Mouse (Mus musculus): Measurements from ENCODE around the gene Phactr2. TPM values are rescaled to one million over a fixed set of nuclear protein-coding genes. Genes with fewer than 3 reads are reported as not detected.

Phactr2 gene
- polyA plus RNA-seq, 1 experiment from 2014 or later, result 7.2 TPM

DNA sequence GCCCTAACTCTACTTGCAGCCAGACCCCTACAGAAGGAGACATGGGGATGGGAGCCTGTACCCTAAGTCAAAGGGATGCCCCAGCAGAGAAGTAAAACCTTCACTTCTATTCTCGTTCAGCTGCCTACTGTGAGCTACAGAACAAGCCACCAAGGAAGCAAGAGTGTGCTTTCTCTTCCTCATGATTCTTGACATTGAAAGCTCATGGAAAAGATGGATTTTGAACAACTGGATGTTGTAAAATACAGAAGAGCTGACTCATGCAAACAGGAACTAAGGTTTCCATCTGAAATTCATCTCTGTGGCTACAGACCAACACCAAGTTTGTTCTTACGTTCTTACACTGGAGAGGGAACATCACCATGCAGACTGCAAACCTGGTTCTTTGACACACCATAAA, 179.3 kb downstream of the Phactr2 start:
- no peak for DNase-seq (ENCODE audit: low spot score)
- no peak for ATAC-seq
- no peaks in the 10 kb centered on the region for H3K27me3 ChIP-seq (replicated peaks; ENCODE audit: control insufficient read depth, insufficient read depth, low read length)
- H3K4me2 ChIP-seq (ENCODE audit: low read length), result no peak overlapping the region
- WGBS, result 96% methylated on average over 2 of the region's 2 CpGs
- no peaks in the 10 kb centered on the region for H3K36me3 ChIP-seq (ENCODE audit: control insufficient read depth, insufficient read depth, low read length)
- no peaks in the 10 kb centered on the region for H3K9me3 ChIP-seq (replicated peaks; ENCODE audit: control insufficient read depth, low read length)
- no peak overlapping the region for H3K4me3 ChIP-seq (ENCODE audit: low read depth, low read length)
- no peaks in the 10 kb centered on the region for H3K4me1 ChIP-seq (ENCODE audit: control insufficient read depth, insufficient read depth, low read length)
- H3K9ac ChIP-seq (ENCODE audit: low read length), result no peak overlapping the region
- no peak overlapping the region for H3K27ac ChIP-seq (ENCODE audit: low read depth, low read length)

DNA sequence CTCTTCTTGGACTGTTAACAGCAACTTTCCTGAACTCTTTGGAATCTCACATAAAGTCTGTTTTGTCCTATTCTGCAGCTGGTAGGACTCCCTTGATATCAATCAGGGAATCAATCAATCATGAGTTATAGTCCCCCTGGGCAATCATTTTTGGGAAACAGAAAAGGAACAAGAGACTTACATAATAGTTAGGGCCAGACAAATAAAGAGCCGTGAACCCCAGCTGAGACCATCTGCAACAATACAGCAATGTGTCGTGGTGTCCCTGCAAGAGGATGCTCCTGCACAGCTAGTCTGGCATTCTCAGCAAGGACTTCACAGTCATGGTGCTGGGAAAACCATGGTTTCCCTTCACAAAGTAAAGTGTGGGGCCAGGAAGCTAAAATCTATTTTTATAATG, 182.2 kb downstream of the Phactr2 start:
- DNase-seq (ENCODE audit: low spot score) (no peak), ATAC-seq (no peak)
- no peak overlapping the region for H3K9ac ChIP-seq (ENCODE audit: low read length)
- no peaks in the 10 kb centered on the region for H3K4me1 ChIP-seq (ENCODE audit: control insufficient read depth, insufficient read depth, low read length)
- WGBS, result 46% methylated on average over 2 of the region's 2 CpGs
- no peak overlapping the region for H3K27ac ChIP-seq (ENCODE audit: low read depth, low read length)
- H3K4me2 ChIP-seq (ENCODE audit: low read length), result no peak overlapping the region
- no peak overlapping the region for H3K4me3 ChIP-seq (ENCODE audit: low read depth, low read length)
- no peaks in the 10 kb centered on the region for H3K9me3 ChIP-seq (replicated peaks; ENCODE audit: control insufficient read depth, low read length)
- no peaks in the 10 kb centered on the region for H3K36me3 ChIP-seq (ENCODE audit: control insufficient read depth, insufficient read depth, low read length)
- no peaks in the 10 kb centered on the region for H3K27me3 ChIP-seq (replicated peaks; ENCODE audit: control insufficient read depth, insufficient read depth, low read length)

DNA sequence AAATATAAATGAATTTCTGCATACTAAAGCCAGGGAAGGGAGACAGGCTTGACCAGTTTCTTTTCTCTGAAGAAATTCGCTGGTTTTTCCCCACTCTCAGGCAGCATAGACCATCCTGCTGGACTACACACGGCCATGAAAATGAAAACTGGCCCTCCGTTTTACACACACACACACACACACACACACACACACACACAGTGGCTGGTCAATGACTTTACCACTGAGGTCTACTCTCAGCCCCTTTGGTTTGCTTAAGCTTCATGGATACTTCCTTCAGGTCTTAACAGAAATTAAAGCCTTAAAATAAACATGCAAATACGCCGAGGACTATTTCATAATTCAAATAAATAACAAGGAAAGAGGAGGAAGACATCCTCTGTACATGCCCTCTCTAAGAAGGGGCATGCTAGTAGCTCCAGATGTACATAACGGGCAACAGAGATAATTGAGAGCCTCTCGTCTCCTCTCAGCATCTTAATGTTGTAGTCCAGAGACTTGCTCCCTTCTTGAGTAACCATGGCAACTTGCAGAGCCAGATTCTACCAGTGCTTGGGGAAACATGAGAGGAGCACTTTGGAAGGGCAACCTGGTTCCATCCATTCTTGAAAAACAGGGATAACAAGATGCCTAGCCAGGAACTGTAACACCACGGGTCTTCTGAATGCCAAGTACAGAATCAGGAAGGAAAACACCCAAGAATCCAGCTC, 184.8 kb downstream of the Phactr2 start:
- no peak overlapping the region for H3K4me2 ChIP-seq (ENCODE audit: low read length)
- H3K9me3 ChIP-seq (replicated peaks; ENCODE audit: control insufficient read depth, low read length), result no peaks in the 10 kb centered on the region
- ATAC-seq, result no peak; the same call in 1 of the 2 replicates
- H3K27me3 ChIP-seq (replicated peaks; ENCODE audit: control insufficient read depth, insufficient read depth, low read length), result no peaks in the 10 kb centered on the region
- no peak overlapping the region for H3K4me3 ChIP-seq (ENCODE audit: low read depth, low read length)
- H3K36me3 ChIP-seq (ENCODE audit: control insufficient read depth, insufficient read depth, low read length), result no peaks in the 10 kb centered on the region
- no peak overlapping the region for H3K27ac ChIP-seq (ENCODE audit: low read depth, low read length)
- DNase-seq (ENCODE audit: low spot score), result no peak
- WGBS, result 78% methylated on average over 8 of the region's 8 CpGs
- H3K9ac ChIP-seq (ENCODE audit: low read length), result no peak overlapping the region
- H3K4me1 ChIP-seq (ENCODE audit: control insufficient read depth, insufficient read depth, low read length), result 0 out of 2 replicates have a peak, but pooled peaks cover 2% of the 10 kb centered on the region

DNA sequence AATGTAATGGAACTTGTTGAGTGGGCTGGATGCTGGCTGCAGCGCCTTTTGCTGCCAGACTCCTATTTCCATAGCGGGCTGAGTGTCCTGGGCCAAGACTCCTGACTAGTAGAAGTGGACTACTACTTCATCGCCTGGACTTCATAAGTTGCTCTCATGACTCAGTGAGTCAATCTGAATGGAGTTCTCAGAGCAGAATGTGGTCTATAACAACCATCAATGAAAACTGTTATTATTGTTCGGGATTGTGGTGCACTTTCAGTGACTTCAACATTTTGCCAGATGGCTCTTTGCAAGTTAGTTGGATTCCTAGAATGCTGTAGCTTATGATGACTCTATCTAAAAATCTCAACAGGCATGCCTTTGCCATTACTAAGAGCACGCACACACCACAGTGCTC, 185.9 kb downstream of the Phactr2 start:
- no peaks in the 10 kb centered on the region for H3K27me3 ChIP-seq (replicated peaks; ENCODE audit: control insufficient read depth, insufficient read depth, low read length)
- no peaks in the 10 kb centered on the region for H3K9me3 ChIP-seq (replicated peaks; ENCODE audit: control insufficient read depth, low read length)
- H3K4me2 ChIP-seq (ENCODE audit: low read length), result no peak overlapping the region
- ATAC-seq (no peak), DNase-seq (ENCODE audit: low spot score) (no peak)
- no peak overlapping the region for H3K4me3 ChIP-seq (ENCODE audit: low read depth, low read length)
- 93% methylated on average over 5 of the region's 5 CpGs for WGBS
- no peaks in the 10 kb centered on the region for H3K36me3 ChIP-seq (ENCODE audit: control insufficient read depth, insufficient read depth, low read length)
- H3K4me1 ChIP-seq (ENCODE audit: control insufficient read depth, insufficient read depth, low read length), result 0 out of 2 replicates have a peak, but pooled peaks cover 2% of the 10 kb centered on the region
- H3K27ac ChIP-seq (ENCODE audit: low read depth, low read length), result no peak overlapping the region
- H3K9ac ChIP-seq (ENCODE audit: low read length), result no peak overlapping the region

DNA sequence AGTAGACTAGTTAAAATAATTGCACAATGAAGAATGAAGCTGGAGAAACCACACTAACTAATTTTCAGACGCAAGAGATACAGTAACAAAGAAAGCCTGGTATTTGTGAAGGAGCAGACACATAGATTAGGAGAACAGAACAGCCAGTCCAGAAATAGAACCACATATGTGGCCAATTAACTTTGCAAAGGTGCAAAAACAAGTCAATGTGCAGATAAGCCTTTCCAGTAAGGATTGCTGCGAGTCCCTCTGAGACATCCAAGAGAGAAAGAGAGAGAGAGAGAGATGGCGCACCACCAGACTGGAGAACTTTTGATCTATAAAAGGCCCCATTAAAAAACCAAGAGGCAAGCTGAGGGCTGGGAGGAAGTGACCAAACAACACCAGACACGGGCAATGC, 190.8 kb downstream of the Phactr2 start:
- H3K4me2 ChIP-seq (ENCODE audit: low read length), result no peak overlapping the region
- H3K27me3 ChIP-seq (replicated peaks; ENCODE audit: control insufficient read depth, insufficient read depth, low read length), result no peaks in the 10 kb centered on the region
- H3K4me3 ChIP-seq (ENCODE audit: low read depth, low read length), result no peak overlapping the region
- H3K9me3 ChIP-seq (replicated peaks; ENCODE audit: control insufficient read depth, low read length), result no peaks in the 10 kb centered on the region
- 78% methylated on average over 4 of the region's 4 CpGs for WGBS
- DNase-seq (ENCODE audit: low spot score) (no peak), ATAC-seq (no peak)
- H3K36me3 ChIP-seq (ENCODE audit: control insufficient read depth, insufficient read depth, low read length), result no peaks in the 10 kb centered on the region
- no peak overlapping the region for H3K27ac ChIP-seq (ENCODE audit: low read depth, low read length)
- 0 out of 2 replicates have a peak, but pooled peaks cover 2% of the 10 kb centered on the region for H3K4me1 ChIP-seq (ENCODE audit: control insufficient read depth, insufficient read depth, low read length)
- no peak overlapping the region for H3K9ac ChIP-seq (ENCODE audit: low read length)

DNA sequence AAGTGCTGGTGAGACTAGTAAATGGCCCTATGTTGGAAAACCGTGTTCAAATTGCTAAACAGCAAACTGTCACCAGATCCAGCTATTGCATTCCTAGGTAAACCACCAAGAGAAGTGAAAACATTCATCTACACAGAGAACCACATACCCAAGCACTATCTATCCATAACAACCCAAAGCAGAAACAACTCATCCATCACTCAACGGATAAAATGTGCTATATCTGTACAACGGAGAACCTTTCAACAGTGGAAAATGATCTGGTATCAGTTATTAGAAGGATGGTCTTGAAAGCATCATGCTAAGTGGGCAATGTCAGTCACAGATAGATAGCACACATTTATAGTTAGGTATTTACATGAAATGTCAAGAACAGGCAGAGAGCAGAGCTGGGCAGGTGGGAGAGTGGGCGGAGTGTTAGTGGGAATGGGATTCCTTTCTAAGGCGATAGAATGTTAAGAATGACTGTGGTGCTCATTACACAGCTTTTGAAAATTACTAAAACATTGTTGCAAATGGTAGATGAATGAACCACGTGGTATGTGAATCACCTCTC, 193.8 kb downstream of the Phactr2 start:
- H3K4me3 ChIP-seq (ENCODE audit: low read depth, low read length), result no peak overlapping the region
- H3K9ac ChIP-seq (ENCODE audit: low read length), result no peak overlapping the region
- no peaks in the 10 kb centered on the region for H3K27me3 ChIP-seq (replicated peaks; ENCODE audit: control insufficient read depth, insufficient read depth, low read length)
- H3K27ac ChIP-seq (ENCODE audit: low read depth, low read length), result no peak overlapping the region
- ATAC-seq, result no peak
- no peak overlapping the region for H3K4me2 ChIP-seq (ENCODE audit: low read length)
- no peak for DNase-seq (ENCODE audit: low spot score)
- H3K9me3 ChIP-seq (replicated peaks; ENCODE audit: control insufficient read depth, low read length), result no peaks in the 10 kb centered on the region
- no peaks in the 10 kb centered on the region for H3K36me3 ChIP-seq (ENCODE audit: control insufficient read depth, insufficient read depth, low read length)
- WGBS, result 90% methylated on average over 6 of the region's 6 CpGs
- H3K4me1 ChIP-seq (ENCODE audit: control insufficient read depth, insufficient read depth, low read length), result 0 out of 2 replicates have a peak, but pooled peaks cover 2% of the 10 kb centered on the region

DNA sequence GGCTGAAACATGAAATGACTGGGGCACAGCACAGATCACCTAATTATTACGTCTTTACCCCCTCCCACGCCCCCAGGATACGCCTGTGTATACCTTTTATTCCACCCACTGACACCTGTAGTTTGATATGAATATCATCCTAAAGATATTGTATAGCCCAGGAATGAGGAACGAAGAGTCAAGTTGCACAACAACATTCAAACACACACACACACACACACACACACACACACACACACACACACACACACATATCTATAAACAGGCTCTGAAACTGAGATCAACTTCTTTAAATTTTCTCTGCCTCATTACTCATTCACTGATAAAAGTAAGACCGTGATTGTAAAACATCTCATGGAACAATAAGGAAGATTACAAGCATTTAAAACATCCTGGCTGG, 197.9 kb downstream of the Phactr2 start:
- Histone ChIP-seq H3K9me3 (replicated peaks; ENCODE audit: control insufficient read depth, low read length) (no peaks in the 10 kb centered on the region), H3K9ac (ENCODE audit: low read length) (no peak overlapping the region), H3K4me3 (ENCODE audit: low read depth, low read length) (no peak overlapping the region), H3K4me2 (ENCODE audit: low read length) (no peak overlapping the region), H3K4me1 (ENCODE audit: control insufficient read depth, insufficient read depth, low read length) (no peaks in the 10 kb centered on the region), H3K36me3 (ENCODE audit: control insufficient read depth, insufficient read depth, low read length) (no peaks in the 10 kb centered on the region), H3K27ac (ENCODE audit: low read depth, low read length) (no peak overlapping the region), H3K27me3 (replicated peaks; ENCODE audit: control insufficient read depth, insufficient read depth, low read length) (no peaks in the 10 kb centered on the region)
- no peak for DNase-seq (ENCODE audit: low spot score)
- 90% methylated on average over 5 of the region's 5 CpGs for WGBS
- no peak for ATAC-seq

DNA sequence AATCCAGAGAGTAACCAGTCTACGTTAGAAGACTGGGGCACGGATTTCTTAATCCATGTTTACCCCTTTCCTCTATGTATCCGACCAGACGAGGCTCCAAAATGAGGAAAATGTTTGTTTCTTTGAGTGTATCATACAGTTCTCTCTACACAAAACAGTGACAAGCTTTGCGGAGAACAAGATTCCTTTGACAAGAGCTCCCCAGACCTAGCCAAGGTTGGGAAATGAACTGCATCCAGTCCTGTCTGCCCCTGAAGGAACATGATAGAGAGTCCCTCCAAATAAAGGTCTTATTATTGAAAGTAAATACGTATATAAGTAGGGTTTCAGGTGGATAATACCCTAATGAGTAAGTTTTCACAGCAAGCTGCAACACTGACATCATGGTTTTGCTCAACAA, 199.1 kb downstream of the Phactr2 start:
- Histone ChIP-seq H3K36me3 (ENCODE audit: control insufficient read depth, insufficient read depth, low read length) (no peaks in the 10 kb centered on the region), H3K27me3 (replicated peaks; ENCODE audit: control insufficient read depth, insufficient read depth, low read length) (no peaks in the 10 kb centered on the region), H3K9ac (ENCODE audit: low read length) (no peak overlapping the region), H3K4me1 (ENCODE audit: control insufficient read depth, insufficient read depth, low read length) (no peaks in the 10 kb centered on the region), H3K27ac (ENCODE audit: low read depth, low read length) (no peak overlapping the region), H3K4me2 (ENCODE audit: low read length) (no peak overlapping the region), H3K9me3 (replicated peaks; ENCODE audit: control insufficient read depth, low read length) (no peaks in the 10 kb centered on the region), H3K4me3 (ENCODE audit: low read depth, low read length) (no peak overlapping the region)
- no peak for DNase-seq (ENCODE audit: low spot score)
- ATAC-seq, result no peak
- WGBS, result 84% methylated on average over 6 of the region's 6 CpGs

DNA sequence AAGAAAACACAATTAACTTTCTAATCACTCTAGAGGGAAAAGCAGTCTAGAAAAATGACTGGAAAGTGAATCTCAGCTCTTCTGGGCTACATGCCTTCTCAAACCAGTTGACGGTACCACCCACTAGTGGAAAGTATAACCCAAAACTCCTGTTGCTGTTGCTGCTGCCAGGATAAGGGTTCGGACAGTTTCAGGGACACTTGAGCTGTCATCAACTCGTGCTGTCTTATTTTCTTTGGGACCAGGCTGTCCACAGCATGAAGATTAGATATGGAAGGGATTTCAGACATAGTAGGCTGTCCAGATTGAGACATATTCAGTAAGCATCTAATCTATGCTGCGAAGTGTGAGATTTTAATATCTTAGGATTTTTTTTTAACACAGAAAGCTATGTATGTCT, 199.5 kb downstream of the Phactr2 start:
- no peak overlapping the region for H3K9ac ChIP-seq (ENCODE audit: low read length)
- no peaks in the 10 kb centered on the region for H3K4me1 ChIP-seq (ENCODE audit: control insufficient read depth, insufficient read depth, low read length)
- H3K27ac ChIP-seq (ENCODE audit: low read depth, low read length), result no peak overlapping the region
- DNase-seq (ENCODE audit: low spot score), result no peak
- H3K27me3 ChIP-seq (replicated peaks; ENCODE audit: control insufficient read depth, insufficient read depth, low read length), result no peaks in the 10 kb centered on the region
- no peaks in the 10 kb centered on the region for H3K9me3 ChIP-seq (replicated peaks; ENCODE audit: control insufficient read depth, low read length)
- H3K4me2 ChIP-seq (ENCODE audit: low read length), result no peak overlapping the region
- no peak overlapping the region for H3K4me3 ChIP-seq (ENCODE audit: low read depth, low read length)
- H3K36me3 ChIP-seq (ENCODE audit: control insufficient read depth, insufficient read depth, low read length), result no peaks in the 10 kb centered on the region
- WGBS, result 93% methylated on average over 4 of the region's 4 CpGs
- ATAC-seq, result no peak

All from forebrain, embryonic 14.5 days (tissue).